Mouse (Mus musculus) MEL (cell line): Measurements from ENCODE around the gene Caml.

Experiments used
- CHD2 ChIP-seq: IDR thresholded peaks from 2 replicates; pipeline ENCODE4 v1.6.1; 2011; ENCODE audit warnings: low read length, improper control_type of control experiment
- POLR2A ChIP-seq, 2 experiments: IDR thresholded peaks; 2 replicates each; pipeline ENCODE4 v1.6.1; 2011 to 2012; ENCODE audit warnings: low read length in 2 of 2, mild to moderate bottlenecking in 2 of 2, control low read depth in 1 of 2, improper control_type of control experiment in 1 of 2, low read depth in 1 of 2, moderate library complexity in 1 of 2; ENCODE audit not compliant: control insufficient read depth in 1 of 2, insufficient read depth in 1 of 2, poor library complexity in 1 of 2
- POLR2AphosphoS5 ChIP-seq: IDR thresholded peaks from 2 replicates; pipeline ENCODE4 v1.6.1; 2012; ENCODE audit warnings: low read depth, borderline replicate concordance, mild to moderate bottlenecking, inconsistent platforms, low read length, moderate library complexity, mixed read lengths
- ZKSCAN1 ChIP-seq: IDR thresholded peaks from 2 replicates; pipeline ENCODE4 v1.6.1; 2012; ENCODE audit warnings: low read depth, mild to moderate bottlenecking, inconsistent platforms, low read length, improper control_type of control experiment, moderate library complexity

DNA sequence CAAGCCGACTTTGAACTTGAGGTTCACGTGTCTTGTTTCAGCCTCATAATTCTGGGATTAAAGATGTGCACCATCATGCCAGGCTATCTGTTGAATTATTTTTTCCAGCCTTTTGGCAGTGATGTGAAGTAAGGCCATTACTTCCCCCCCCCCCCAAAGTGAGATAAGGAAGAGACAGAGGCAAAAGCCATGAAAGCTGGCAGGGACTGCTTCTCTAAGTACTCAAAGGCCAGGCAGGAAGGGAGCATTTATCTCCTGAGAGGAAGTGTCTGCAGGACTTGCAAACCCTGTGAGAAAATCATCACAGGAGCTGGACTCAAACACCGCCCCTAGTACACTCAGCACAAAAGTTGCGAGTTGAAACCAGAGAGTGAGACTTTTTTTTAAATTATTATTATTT, 3.5 kb upstream of the Caml start:
- TF ChIP-seq ZKSCAN1 (no peak), CHD2 (no peak), POLR2AphosphoS5 (no peak), POLR2A (IDR thresholded peaks at IDR 0.05; ENCODE audit: control insufficient read depth in 1 of 2, insufficient read depth in 1 of 2, low read depth in 1 of 2, low read length in 2 of 2, poor library complexity in 1 of 2) (no peak)
